Mouse (Mus musculus) 3134 (cell line): ENCODE data around the gene Nwd1.
"Not testable (repeated sequence)": the region's sequence is repeated elsewhere in the genome, so short reads cannot be mapped to it uniquely, and the experiment has no call there.

Experiments used
- DNase-seq: peaks from one replicate; pipeline ENCODE4 v3.0.0-alpha.2; 2011; ENCODE audit warnings: low spot score; ENCODE audit not compliant: insufficient read length; ENCODE audit errors: extremely low read depth

Nwd1 gene

DNA sequence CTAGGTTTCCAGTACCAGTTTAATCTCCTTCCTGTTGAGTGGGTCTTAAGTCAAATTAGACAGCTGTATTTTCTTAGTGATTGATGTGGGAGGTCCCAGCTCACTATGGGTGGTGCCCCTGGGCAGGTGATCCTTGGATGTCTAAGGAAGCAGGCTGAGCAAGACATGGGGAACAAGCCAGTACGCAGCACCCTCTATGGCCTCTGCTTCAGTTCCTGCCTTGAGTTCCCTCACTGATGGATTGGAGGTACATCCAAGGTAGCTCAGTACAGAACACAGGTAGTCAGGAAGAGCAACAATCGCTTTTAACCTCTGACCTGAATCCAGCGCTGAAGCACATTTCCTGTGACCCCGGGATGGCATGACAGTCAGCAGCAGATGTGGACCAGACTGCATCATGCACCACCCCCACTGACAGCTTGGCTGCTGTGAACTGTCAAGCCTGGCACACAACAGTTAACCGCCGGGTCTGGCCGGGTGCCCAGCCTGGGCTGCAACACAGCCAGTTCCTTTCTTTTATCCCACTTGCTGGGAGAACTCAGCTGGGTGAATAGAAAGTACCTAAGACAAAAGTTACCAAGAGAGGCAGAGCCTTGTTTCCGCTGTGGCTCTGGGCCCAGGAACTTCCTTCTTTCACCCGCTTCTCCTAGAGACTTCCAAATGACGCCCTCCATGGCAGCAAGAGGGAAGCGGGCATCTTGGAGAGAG lies at the start of gene Nwd1:
Gene Nwd1 (plus strand): TSS at position 652 of the 708 bp plus-strand sequence.
- DNase-seq, result peak; percentile 87

DNA sequence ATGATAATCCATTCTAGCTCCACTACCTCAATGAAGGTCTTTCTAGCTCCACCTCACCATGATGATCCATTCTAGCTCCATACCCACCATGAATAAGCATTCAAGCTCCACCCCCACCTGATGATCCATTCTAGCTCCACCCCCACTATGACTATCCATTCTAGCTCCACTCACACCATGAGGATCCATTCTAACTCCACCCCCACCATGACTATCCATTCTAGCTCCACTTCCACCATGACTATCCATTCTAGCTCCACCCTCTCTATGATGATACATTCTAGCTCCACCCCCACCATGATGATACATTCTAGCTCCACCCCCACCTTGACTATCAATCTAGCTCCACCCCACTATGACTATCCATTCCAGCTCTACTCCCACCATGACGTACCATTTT lies 3.6 kb upstream of the Nwd1 start:
- DNase-seq, result no peak

DNA sequence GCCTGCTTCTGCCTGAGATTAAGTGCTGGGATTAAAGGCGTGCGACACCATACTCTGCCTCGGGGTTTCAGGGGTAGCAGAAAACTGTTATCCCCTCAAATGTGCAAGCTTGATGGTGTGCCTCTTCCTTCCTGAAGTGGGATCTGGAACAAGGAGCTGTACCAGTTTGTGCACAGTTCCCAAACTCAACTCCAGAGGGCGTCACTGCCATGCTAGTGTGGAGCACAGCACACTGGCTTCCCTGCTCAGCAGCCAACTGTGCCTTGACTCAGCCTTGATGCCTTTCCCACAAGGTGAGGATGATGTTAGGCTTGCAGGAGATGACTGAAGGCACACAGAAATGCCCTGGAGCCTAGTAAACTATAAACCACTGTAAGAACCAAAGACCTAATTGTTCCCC lies 1.9 kb upstream of the Nwd1 start:
- no peak for DNase-seq

DNA sequence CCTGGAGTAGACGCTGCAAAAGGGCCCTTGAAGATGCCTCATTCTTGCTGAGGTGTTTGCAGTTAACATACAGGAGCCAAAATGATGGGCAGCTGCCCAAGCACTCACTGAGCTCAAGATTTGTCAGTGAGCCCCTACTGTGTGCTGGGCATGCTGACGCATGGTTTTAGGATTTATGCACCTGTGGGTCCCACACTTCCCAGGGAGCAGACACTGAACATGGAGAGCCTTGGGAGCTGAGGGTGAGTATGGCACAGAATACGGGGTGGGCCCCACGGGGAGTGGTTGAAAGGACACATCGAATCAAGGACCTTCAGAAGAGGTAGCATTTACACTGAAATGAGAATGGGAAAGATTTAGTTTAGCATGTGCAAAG lies 245 bp downstream of the Nwd1 start:
- DNase-seq, result no peak

- no peak for DNase-seq
Measured at GRCm38 (mm10) chr8:72650697-72651096, 4.2 kb downstream of the Nwd1 start.

- peak; percentile 36 for DNase-seq
Measured at GRCm38 (mm10) chr8:72654565-72655521, 8.3 kb downstream of the Nwd1 start.

DNA sequence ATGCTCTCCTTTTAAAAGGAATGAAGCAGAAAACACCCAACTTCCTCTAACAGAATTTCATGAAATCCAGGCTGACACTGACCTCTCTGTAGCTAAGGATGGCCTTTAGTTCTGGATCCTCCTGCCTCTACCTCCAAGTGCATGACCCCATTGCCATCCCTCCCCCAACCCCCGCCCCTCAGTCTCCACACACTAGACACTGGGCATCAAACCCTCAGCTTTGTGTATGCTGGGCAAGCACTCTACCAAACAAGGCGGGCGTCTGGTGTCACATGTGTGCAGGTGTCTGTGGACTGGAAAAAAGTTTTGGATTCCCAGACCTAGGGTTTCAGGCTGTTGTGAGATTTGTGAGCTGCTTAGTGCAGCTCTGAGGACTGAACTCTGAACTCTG lies 9.0 kb downstream of the Nwd1 start:
- DNase-seq, result no peak

DNA sequence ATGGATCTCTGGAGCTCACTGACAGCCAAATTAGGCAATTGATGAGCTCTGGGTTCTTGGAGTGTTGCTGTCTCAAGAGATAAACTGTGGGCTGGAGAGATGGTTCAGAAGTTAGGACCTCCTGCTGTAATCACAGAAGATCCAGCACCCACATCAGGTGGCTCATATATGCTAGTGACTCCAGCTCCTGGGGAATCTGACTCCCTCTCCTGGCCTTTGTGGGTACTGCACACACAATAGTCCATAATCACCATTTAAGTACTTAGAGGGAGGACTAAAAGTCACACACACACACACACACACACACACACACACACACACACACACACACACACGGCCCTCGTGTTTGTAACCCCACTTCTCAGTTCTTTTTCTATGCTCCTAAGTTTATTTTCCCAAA lies 13.5 kb downstream of the Nwd1 start:
- no peak for DNase-seq

- DNase-seq, result peak; percentile 61
Measured at GRCm38 (mm10) chr8:72664107-72664652, 17.7 kb downstream of the Nwd1 start.

DNA sequence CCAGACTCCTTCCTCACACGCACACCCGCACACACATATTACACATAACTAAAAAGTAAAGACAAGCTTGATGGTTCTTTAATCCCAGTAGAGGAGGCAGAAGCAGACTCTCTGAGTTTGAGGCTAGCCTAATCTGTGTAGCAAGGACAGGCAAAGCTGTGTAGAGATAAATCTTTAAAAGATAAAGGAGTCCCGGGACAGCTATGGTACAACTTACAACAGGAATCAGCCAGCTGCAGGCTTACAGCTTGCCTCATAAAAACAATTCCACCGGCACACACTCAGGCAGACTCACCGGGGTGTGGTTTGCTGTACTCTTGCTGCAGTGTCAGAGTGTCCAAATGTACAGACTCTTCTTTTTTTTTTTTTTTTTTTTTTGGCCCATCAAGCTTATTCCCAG lies 18.2 kb downstream of the Nwd1 start:
- DNase-seq, result peak; percentile 38

DNA sequence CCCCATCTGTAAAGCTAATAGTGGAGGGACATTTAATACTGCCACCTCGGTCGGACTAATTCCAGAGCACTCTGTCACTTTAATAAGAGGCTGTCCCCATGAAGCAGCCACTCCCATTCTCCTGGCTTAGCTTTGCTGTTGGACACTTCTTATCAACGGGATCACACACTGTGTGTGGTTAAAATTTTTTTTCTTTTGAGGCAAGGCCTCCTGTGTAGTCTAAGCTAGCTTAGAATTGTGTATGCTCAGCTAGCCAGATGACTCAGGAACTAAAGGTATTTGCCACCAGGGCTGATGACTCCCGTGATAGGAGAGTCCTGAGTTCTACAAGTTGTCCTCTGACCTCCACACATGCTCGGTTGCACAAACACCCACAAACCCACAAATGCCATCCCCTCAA lies 18.9 kb downstream of the Nwd1 start:
- DNase-seq, result peak; percentile 32

DNA sequence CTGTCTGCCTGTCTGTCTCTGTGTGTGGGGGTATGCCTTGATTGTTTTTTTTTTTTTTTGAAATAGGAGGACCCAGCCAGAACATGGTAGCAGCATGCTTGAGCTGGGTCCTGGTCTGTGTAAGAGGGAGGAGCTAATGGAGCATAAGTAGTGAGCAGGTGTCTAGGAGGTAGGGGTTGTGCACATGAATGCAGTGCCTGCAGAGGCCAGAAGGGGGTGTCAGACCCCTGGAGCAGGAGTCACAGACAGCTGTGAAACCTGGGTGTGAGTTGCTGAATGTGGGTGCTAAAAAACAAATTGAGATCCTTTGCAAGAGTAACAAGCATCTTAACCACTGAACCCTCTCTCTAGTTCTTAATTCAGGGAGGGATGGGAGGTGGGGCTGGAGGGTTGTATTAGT lies 22.4 kb downstream of the Nwd1 start:
- no peak for DNase-seq

- DNase-seq, result no peak
Measured at GRCm38 (mm10) chr8:72672802-72673201, 26.3 kb downstream of the Nwd1 start.

GRCm38 (mm10) chr8:72674184-72674583 lies 27.7 kb downstream of the Nwd1 start:
- DNase-seq, result no peak

GRCm38 (mm10) chr8:72676436-72676835 lies 29.9 kb downstream of the Nwd1 start:
- no peak for DNase-seq

- DNase-seq, result not testable (repeated sequence)
Measured at GRCm38 (mm10) chr8:72676844-72677243, 30.3 kb downstream of the Nwd1 start.

DNA sequence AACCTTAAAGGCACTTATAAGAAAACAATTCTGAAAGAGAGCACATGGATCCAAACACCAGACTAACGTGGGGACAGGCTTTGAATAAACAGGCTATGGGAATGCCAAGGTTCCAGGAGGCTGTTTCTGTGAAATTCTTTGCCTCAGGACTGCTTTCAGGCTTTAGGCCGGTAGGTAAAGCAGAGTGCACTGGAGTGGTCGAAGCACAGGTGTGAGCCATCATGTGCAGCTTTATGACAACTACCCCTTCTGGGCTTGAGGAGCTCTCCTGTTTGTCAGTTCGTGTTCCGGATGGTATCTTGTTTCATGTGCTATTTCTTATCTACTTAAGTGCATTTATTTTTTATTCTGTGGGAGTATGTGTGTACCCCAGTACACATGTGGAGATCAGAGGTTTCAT lies 30.8 kb downstream of the Nwd1 start:
- no peak for DNase-seq

DNA sequence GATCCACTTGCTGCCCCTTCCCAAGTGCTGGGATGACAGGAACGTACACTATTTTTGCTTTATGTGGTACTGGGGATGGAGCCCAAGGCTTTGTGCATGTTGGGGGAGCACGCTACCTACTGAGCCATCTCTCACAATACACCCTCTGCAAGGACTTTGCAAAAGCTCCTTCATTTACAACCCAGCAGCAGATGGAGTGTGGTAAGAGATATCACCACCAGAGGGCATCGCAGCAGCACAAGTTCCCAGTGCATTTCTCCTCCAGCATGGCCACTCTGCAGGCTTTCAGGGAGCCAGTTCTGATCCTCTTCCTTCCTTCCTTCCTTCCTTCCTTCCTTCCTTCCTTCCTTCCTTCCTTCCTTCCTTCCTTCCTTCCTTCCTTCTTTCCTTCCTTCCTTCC lies 33.6 kb downstream of the Nwd1 start:
- DNase-seq, result no peak

GRCm38 (mm10) chr8:72682051-72682687 lies 35.7 kb downstream of the Nwd1 start:
- DNase-seq, result peak; percentile 57

- peak; percentile 27 for DNase-seq
Measured at GRCm38 (mm10) chr8:72683010-72683521, 36.6 kb downstream of the Nwd1 start.

DNA sequence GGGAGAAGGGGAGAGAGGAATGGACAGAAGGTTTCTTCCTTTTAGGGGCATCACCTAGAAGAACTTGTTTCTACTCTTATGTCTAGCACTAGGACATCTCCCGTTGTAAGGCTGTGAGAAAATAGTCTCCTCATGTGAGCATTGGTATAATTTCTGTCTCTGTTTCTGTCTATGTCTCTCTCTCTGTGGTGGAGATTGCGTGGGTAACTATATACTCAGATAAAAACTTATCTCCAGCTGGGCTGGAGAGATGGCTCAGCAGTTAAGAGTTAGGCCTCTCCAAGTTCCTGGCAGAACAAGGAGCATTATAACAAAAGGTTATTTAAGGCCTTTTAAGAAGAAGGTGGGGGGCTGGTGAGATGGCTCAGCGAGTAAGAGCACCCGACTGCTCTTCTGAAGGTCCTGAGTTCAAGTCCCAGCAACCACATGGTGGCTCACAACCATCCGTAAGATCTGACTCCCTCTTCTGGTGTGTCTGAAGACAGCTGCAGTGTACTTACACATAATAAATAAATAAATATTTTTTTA lies 37.1 kb downstream of the Nwd1 start:
- DNase-seq, result not testable (repeated sequence)
